Mouse (Mus musculus): ENCODE results near the gene Tm7sf3. TPM values are rescaled to one million over a fixed set of nuclear protein-coding genes. Genes with fewer than 3 reads are reported as not detected.

Tm7sf3 gene
- polyA plus RNA-seq, 1 experiment from 2014 or later, result 32.7 TPM

DNA sequence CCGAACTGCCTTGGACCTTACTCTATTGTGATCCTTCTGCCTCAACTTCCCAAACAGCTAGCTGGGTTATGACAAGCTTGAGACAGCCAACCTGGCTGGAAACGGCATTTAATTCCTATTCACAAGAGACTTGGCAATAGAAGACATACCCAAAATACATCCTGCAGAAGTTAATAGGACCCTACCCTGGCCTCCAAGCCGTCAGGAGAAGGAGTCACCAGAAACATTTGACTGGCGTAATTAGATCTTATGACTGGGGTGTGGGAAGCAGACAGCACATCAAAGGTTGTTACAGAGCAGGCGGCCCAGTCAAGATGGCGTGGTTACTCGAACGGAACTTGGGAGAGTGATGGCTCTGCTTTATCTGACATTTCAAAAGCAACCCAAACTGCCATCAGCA lies 10.8 kb downstream of the Tm7sf3 start:
- Histone ChIP-seq H3K4me1 (ENCODE audit: control insufficient read depth, insufficient read depth, low read length) (peaks cover 13% of the 10 kb centered on the region), H3K36me3 (ENCODE audit: control insufficient read depth, insufficient read depth, low read length) (no peaks in the 10 kb centered on the region), H3K27ac (ENCODE audit: low read length) (no peak overlapping the region), H3K9ac (ENCODE audit: low read depth, low read length) (no peak overlapping the region), H3K27me3 (ENCODE audit: control insufficient read depth, insufficient read depth, low read depth, low read length) (no peaks in the 10 kb centered on the region), H3K4me3 (ENCODE audit: low read depth, low read length) (no peak overlapping the region), H3K9me3 (replicated peaks; ENCODE audit: control insufficient read depth, low read length, poor library complexity, severe bottlenecking) (no peaks in the 10 kb centered on the region), H3K4me2 (ENCODE audit: low read length) (no peak overlapping the region)
- ATAC-seq, result no peak
- 76% methylated on average over 8 of the region's 8 CpGs for WGBS

DNA sequence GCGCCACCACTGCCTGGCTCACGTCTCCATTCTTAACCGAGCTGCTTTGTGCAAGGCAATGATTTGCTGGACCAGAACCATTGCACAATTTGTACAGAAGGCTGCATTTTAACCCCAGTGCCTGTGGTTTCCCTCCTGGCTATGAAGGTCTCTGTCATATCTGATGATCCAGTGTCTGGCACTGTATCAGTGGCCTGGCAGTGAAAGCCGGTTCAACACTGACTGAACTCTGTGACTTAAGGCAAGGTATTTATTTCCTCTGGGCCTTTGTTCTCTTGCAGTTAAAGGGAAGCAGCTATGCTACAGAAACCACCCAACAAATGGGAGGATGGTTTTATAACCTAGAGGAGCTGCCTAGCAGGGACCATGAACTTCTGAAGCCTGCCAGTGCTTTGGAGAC lies 11.7 kb downstream of the Tm7sf3 start:
- 83% methylated on average over 4 of the region's 4 CpGs for WGBS
- no peaks in the 10 kb centered on the region for H3K27me3 ChIP-seq (ENCODE audit: control insufficient read depth, insufficient read depth, low read depth, low read length)
- H3K27ac ChIP-seq (ENCODE audit: low read length), result no peak overlapping the region
- H3K9me3 ChIP-seq (replicated peaks; ENCODE audit: control insufficient read depth, low read length, poor library complexity, severe bottlenecking), result no peaks in the 10 kb centered on the region
- H3K4me2 ChIP-seq (ENCODE audit: low read length), result no peak overlapping the region
- H3K4me3 ChIP-seq (ENCODE audit: low read depth, low read length), result no peak overlapping the region
- no peak overlapping the region for H3K9ac ChIP-seq (ENCODE audit: low read depth, low read length)
- H3K36me3 ChIP-seq (ENCODE audit: control insufficient read depth, insufficient read depth, low read length), result no peaks in the 10 kb centered on the region
- ATAC-seq, result no peak
- peaks cover 13% of the 10 kb centered on the region for H3K4me1 ChIP-seq (ENCODE audit: control insufficient read depth, insufficient read depth, low read length)

DNA sequence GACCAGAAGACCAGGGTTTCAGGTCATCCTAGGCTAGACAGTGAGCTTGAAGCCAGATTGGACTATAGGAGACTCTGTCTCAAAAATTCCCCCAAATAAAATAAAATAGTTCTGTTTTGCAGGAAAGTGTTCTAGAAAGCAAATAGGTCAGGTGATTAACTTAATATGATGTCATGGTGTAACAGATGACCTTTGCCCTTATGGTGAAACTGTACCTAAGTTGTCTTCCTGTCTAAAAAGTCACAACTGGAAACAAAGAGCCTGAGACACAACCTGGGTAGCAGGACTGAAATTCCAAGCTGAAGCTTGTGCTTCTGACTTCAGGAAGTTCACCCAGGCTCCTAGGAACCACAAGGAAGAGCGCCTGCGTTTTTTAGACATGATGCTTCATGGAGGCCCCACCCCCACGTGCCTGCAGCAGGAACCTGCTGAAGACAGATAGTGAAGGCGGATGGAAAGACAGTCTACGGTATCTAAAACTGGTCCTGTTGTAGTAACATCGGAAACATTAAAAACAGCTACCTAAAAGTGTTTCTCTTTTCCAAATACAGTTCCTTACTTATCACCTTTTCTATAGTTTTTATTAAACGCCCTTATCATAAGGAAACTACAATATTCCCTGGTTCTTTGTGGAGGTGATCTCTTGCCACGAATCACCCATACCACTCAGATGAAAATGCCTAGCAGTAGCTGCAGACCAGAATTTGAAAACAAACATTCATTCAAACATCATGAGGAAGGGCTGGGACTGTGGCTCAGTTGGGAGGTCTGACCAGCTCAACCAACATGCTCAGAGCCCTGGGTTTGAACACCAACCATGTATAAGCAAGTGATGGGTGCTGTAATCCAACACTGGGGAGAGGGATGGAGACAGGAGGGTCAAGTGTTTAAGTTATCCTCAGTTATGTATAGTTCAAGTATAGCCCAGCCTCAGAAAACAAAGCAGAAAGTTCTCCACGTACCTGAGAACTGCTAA lies 12.6 kb downstream of the Tm7sf3 start:
- WGBS, result 88% methylated on average over 9 of the region's 9 CpGs
- H3K36me3 ChIP-seq (ENCODE audit: control insufficient read depth, insufficient read depth, low read length), result no peaks in the 10 kb centered on the region
- ATAC-seq, result no peak
- no peak overlapping the region for H3K27ac ChIP-seq (ENCODE audit: low read length)
- H3K4me3 ChIP-seq (ENCODE audit: low read depth, low read length), result no peak overlapping the region
- no peaks in the 10 kb centered on the region for H3K27me3 ChIP-seq (ENCODE audit: control insufficient read depth, insufficient read depth, low read depth, low read length)
- no peaks in the 10 kb centered on the region for H3K9me3 ChIP-seq (replicated peaks; ENCODE audit: control insufficient read depth, low read length, poor library complexity, severe bottlenecking)
- no peak overlapping the region for H3K9ac ChIP-seq (ENCODE audit: low read depth, low read length)
- no peak overlapping the region for H3K4me2 ChIP-seq (ENCODE audit: low read length)
- H3K4me1 ChIP-seq (ENCODE audit: control insufficient read depth, insufficient read depth, low read length), result peaks cover 13% of the 10 kb centered on the region

DNA sequence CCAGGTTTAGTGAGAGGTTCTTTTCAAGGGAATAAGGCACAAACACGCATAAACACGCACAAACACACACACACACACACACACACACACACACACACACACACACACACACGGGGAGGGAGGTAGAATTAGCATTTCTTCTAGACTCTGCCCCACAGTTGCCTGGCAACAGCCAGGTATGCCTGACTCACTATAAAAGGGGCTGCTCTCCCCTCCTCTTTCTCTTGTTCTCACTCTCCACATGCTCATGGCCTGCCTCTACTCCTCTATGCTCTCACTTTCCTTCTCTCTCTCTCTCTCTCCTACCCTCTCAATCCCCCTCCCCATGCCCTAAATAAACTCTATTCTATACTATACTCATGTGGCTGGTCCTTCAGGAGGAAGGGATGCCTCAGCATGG lies 14.5 kb downstream of the Tm7sf3 start:
- ATAC-seq, result peak; percentile 67; the same call in 1 of the 2 replicates
- 89% methylated on average over 2 of the region's 3 CpGs for WGBS
- no peak overlapping the region for H3K27ac ChIP-seq (ENCODE audit: low read length)
- no peak overlapping the region for H3K9ac ChIP-seq (ENCODE audit: low read depth, low read length)
- peaks cover 8% of the 10 kb centered on the region for H3K4me1 ChIP-seq (ENCODE audit: control insufficient read depth, insufficient read depth, low read length)
- no peaks in the 10 kb centered on the region for H3K27me3 ChIP-seq (ENCODE audit: control insufficient read depth, insufficient read depth, low read depth, low read length)
- H3K36me3 ChIP-seq (ENCODE audit: control insufficient read depth, insufficient read depth, low read length), result 0 out of 2 replicates have a peak, but pooled peaks cover 2% of the 10 kb centered on the region
- no peak overlapping the region for H3K4me3 ChIP-seq (ENCODE audit: low read depth, low read length)
- no peaks in the 10 kb centered on the region for H3K9me3 ChIP-seq (replicated peaks; ENCODE audit: control insufficient read depth, low read length, poor library complexity, severe bottlenecking)
- H3K4me2 ChIP-seq (ENCODE audit: low read length), result no peak overlapping the region

DNA sequence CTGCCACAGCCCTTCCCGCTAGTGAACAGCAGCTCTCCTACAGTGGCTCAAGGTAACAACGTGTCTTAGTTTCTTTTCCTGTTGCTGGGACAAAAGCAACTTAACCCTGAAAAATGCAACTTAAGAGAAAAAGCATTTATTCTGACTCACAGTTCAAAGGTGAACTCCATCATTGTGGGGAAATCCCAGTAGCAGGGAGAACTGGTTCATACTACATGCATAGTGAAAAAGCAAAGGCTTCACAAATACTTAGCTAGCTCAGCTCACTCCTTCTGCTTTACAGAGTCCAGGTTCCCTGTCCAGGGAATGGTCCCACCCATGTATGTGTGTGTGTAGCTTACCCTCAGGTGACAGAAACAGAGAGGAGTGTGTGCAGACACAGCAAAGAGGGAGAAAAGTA lies 26.0 kb downstream of the Tm7sf3 start:
- WGBS, result 91% methylated on average over 2 of the region's 2 CpGs
- Histone ChIP-seq H3K4me3 (ENCODE audit: low read depth, low read length) (no peak overlapping the region), H3K27me3 (ENCODE audit: control insufficient read depth, insufficient read depth, low read depth, low read length) (no peaks in the 10 kb centered on the region), H3K4me1 (ENCODE audit: control insufficient read depth, insufficient read depth, low read length) (no peaks in the 10 kb centered on the region), H3K27ac (ENCODE audit: low read length) (no peak overlapping the region), H3K36me3 (ENCODE audit: control insufficient read depth, insufficient read depth, low read length) (peaks cover 13% of the 10 kb centered on the region), H3K4me2 (ENCODE audit: low read length) (no peak overlapping the region), H3K9me3 (replicated peaks; ENCODE audit: control insufficient read depth, low read length, poor library complexity, severe bottlenecking) (no peaks in the 10 kb centered on the region), H3K9ac (ENCODE audit: low read depth, low read length) (no peak overlapping the region)
- no peak for ATAC-seq

DNA sequence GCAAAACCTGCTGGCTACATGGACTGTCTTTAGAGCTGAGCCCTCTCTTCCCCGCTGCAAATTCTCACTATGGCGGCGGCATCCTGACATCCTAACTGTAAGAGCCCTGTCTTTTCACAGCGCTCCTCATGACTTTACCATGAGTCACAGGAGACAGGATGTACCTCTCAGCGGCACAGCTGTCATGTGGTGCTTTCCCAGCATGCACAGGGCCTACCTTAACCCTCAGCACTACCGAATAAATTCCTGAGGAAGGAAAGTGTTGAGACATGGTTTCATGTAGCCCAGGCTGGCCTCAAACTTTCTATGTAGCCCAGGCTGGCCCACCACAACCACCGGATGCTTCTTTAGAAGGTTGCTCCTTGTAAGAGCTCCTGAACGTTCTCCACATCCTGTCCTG lies 26.7 kb downstream of the Tm7sf3 start:
- H3K4me2 ChIP-seq (ENCODE audit: low read length), result no peak overlapping the region
- no peak overlapping the region for H3K4me3 ChIP-seq (ENCODE audit: low read depth, low read length)
- H3K36me3 ChIP-seq (ENCODE audit: control insufficient read depth, insufficient read depth, low read length), result peaks cover 13% of the 10 kb centered on the region

DNA sequence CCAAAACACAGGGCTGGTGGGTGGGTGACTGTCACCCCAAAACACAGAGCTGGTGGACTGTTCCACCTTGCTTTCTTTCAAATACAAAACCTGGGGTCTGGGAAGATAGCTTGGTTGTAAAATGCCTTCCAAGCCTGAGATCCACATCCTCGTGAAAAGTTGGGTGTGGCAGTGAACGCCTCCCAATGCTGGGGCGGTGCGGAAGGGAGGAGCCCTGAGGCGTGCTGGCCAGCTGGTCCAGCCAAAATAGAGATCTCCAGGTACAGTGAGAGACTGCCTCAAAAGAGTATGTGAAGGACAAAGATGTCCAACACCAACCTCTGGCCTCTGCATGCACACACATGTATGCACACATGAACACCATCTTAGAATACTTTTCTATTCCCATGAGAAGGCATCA lies 28.1 kb downstream of the Tm7sf3 start:
- peaks cover 15% of the 10 kb centered on the region for H3K36me3 ChIP-seq (ENCODE audit: control insufficient read depth, insufficient read depth, low read length)
- H3K4me3 ChIP-seq (ENCODE audit: low read depth, low read length), result no peak overlapping the region
- 95% methylated on average over 5 of the region's 5 CpGs for WGBS
- H3K27me3 ChIP-seq (ENCODE audit: control insufficient read depth, insufficient read depth, low read depth, low read length), result no peaks in the 10 kb centered on the region
- H3K9ac ChIP-seq (ENCODE audit: low read depth, low read length), result no peak overlapping the region
- H3K9me3 ChIP-seq (replicated peaks; ENCODE audit: control insufficient read depth, low read length, poor library complexity, severe bottlenecking), result no peaks in the 10 kb centered on the region
- no peak overlapping the region for H3K27ac ChIP-seq (ENCODE audit: low read length)
- no peaks in the 10 kb centered on the region for H3K4me1 ChIP-seq (ENCODE audit: control insufficient read depth, insufficient read depth, low read length)
- ATAC-seq, result no peak
- no peak overlapping the region for H3K4me2 ChIP-seq (ENCODE audit: low read length)

More for the DNA sequence above, 26.7 kb downstream of the Tm7sf3 start:
- H3K4me1 ChIP-seq (ENCODE audit: control insufficient read depth, insufficient read depth, low read length), result no peaks in the 10 kb centered on the region
- H3K27me3 ChIP-seq (ENCODE audit: control insufficient read depth, insufficient read depth, low read depth, low read length), result no peaks in the 10 kb centered on the region
- no peaks in the 10 kb centered on the region for H3K9me3 ChIP-seq (replicated peaks; ENCODE audit: control insufficient read depth, low read length, poor library complexity, severe bottlenecking)
- WGBS, result 95% methylated on average over 8 of the region's 8 CpGs
- H3K27ac ChIP-seq (ENCODE audit: low read length), result no peak overlapping the region
- no peak overlapping the region for H3K9ac ChIP-seq (ENCODE audit: low read depth, low read length)
- no peak for ATAC-seq

DNA sequence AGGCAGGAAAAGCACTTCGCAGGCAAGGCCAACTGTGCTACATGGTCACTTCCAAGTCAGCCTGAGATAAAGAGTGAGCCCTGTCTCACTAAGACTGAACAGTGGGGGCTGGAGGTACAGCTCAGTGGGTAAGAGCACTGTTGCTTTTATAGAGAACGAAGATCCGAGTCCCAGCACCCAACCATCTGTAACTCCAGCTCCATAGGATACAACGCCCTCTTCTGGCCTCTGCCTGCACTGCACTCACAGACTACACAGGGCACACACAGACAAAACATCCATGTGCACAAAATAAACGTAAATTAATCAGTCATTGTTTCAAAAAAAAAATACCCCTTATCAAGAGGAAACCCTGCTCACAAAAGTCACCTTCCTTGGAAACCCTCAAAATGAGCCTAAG lies 28.7 kb downstream of the Tm7sf3 start:
- WGBS, result 91% methylated on average over 5 of the region's 5 CpGs
- H3K27ac ChIP-seq (ENCODE audit: low read length), result no peak overlapping the region
- no peak for ATAC-seq
- no peak overlapping the region for H3K4me3 ChIP-seq (ENCODE audit: low read depth, low read length)
- H3K27me3 ChIP-seq (ENCODE audit: control insufficient read depth, insufficient read depth, low read depth, low read length), result no peaks in the 10 kb centered on the region
- no peaks in the 10 kb centered on the region for H3K9me3 ChIP-seq (replicated peaks; ENCODE audit: control insufficient read depth, low read length, poor library complexity, severe bottlenecking)
- H3K36me3 ChIP-seq (ENCODE audit: control insufficient read depth, insufficient read depth, low read length), result peaks cover 21% of the 10 kb centered on the region
- H3K4me1 ChIP-seq (ENCODE audit: control insufficient read depth, insufficient read depth, low read length), result no peaks in the 10 kb centered on the region
- H3K9ac ChIP-seq (ENCODE audit: low read depth, low read length), result no peak overlapping the region
- no peak overlapping the region for H3K4me2 ChIP-seq (ENCODE audit: low read length)

DNA sequence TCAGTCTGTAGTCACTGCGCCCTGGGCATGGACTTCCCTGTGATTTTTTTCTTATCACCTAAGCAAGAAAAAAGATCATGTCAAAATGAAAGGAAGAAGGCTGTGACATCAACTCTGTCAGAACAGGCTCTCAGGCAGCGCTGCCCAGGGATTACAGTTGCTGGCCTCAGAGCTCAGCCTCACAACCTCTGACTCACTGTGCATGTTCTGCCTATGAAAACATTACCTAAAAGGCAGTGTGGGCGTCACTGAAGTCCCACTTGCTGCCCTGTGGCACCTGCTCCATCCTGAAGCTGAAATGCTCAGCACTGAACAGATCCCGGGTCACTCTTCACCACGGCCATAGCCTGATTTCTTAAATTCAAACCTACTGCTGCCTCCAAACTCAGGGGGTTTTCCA lies 29.9 kb downstream of the Tm7sf3 start:
- Histone ChIP-seq H3K36me3 (ENCODE audit: control insufficient read depth, insufficient read depth, low read length) (peaks cover 19% of the 10 kb centered on the region), H3K27ac (ENCODE audit: low read length) (no peak overlapping the region), H3K27me3 (ENCODE audit: control insufficient read depth, insufficient read depth, low read depth, low read length) (no peaks in the 10 kb centered on the region), H3K4me3 (ENCODE audit: low read depth, low read length) (no peak overlapping the region), H3K4me2 (ENCODE audit: low read length) (no peak overlapping the region), H3K4me1 (ENCODE audit: control insufficient read depth, insufficient read depth, low read length) (no peaks in the 10 kb centered on the region), H3K9ac (ENCODE audit: low read depth, low read length) (no peak overlapping the region), H3K9me3 (replicated peaks; ENCODE audit: control insufficient read depth, low read length, poor library complexity, severe bottlenecking) (no peaks in the 10 kb centered on the region)
- no peak for ATAC-seq
- WGBS, result 88% methylated on average over 5 of the region's 5 CpGs

All from midbrain, embryonic 16.5 days (tissue).